Mouse (Mus musculus) intestine, postnatal 0 days (tissue): Measurements from ENCODE around the gene Fsip1. TPM values are rescaled to one million over a fixed set of nuclear protein-coding genes. Genes with fewer than 3 reads are reported as not detected.

Experiments
- ATAC-seq: fragments of 200-750 bp; cut with Nextera tagmentation; 2 replicates; pipeline ENCODE4 v1.8.0; 2017; ENCODE audit warnings: mild to moderate bottlenecking, moderate TSS enrichment, moderate library complexity
- H3K27ac ChIP-seq: fragments of 300-500 bp; sonication (generic); 2 replicates; pipeline ENCODE4 v1.5.1; 2014; ENCODE audit warnings: mild to moderate bottlenecking, low read depth, low read length, moderate library complexity
- H3K27me3 ChIP-seq: fragments of 300-500 bp; sonication (generic); replicated peaks from 2 replicates; pipeline ENCODE4 v1.6.1; 2014; ENCODE audit warnings: low read length, mixed read lengths; ENCODE audit not compliant: control insufficient read depth, insufficient read depth
- H3K36me3 ChIP-seq: fragments of 300-500 bp; sonication (generic); 2 replicates; pipeline ENCODE4 v1.6.1; 2014; ENCODE audit warnings: mild to moderate bottlenecking, moderate library complexity; ENCODE audit not compliant: control insufficient read depth, insufficient read depth
- H3K4me1 ChIP-seq: fragments of 300-500 bp; sonication (generic); replicated peaks from 2 replicates; pipeline ENCODE4 v1.6.1; 2014; ENCODE audit warnings: antibody characterized with exemption, low read length, mixed read lengths; ENCODE audit not compliant: control insufficient read depth, insufficient read depth
- H3K4me2 ChIP-seq: fragments of 300-500 bp; sonication (generic); replicated peaks from 2 replicates; pipeline ENCODE4 v1.6.1; 2014; ENCODE audit warnings: low read depth, mild to moderate bottlenecking, moderate library complexity
- H3K4me3 ChIP-seq: fragments of 300-500 bp; sonication (generic); 2 replicates; pipeline ENCODE4 v1.5.1; 2014; ENCODE audit warnings: low read depth, low read length
- H3K9ac ChIP-seq: fragments of 300-500 bp; sonication (generic); 2 replicates; pipeline ENCODE4 v1.6.1; 2014; ENCODE audit warnings: mild to moderate bottlenecking, low read depth, low read length
- H3K9me3 ChIP-seq: fragments of 300-500 bp; sonication (generic); 2 replicates; pipeline ENCODE4 v1.6.1; 2016; ENCODE audit warnings: mixed run types; ENCODE audit not compliant: control insufficient read depth
- CTCF ChIP-seq: sonication (generic); IDR thresholded peaks from 2 replicates; pipeline ENCODE4 v1.5.1; 2016; ENCODE audit warnings: low read depth, mild to moderate bottlenecking, control low read depth, antibody characterized with exemption, moderate library complexity
- WGBS: fragments of 180-500 bp; shearing (Covaris S2); extraction: QIAGEN DNeasy Blood & Tissue Kit; methylation state at CpG from one replicate; pipeline ENCODE4 v1.1.7; 2014; 5-methylcytosine and 5-hydroxymethylcytosine counted together
- polyA plus RNA-seq: library from polyadenylated mRNA; unstranded; fragments of >200 nt; fragmentation: Nextera tagmentation; extraction: Ambion mirVana; gene quantifications from 2 replicates; pipeline ENCODE4 v1.2.1, GENCODE M21; 2015

The Fsip1 gene
- 0.13 and 0.31 TPM in 2 replicates for polyA plus RNA-seq

GRCm38 (mm10) chr2:118256621-118257053, at the start of gene Fsip1:
Gene Fsip1, minus strand, starts transcription at chr2:118256966.
- H3K27me3 ChIP-seq: 0 out of 2 replicates have a peak, but pooled peaks cover 4% of the 10 kb centered on the region
- peak within 1 kb of the TSS; percentile 71 for H3K4me2 ChIP-seq
- no peak within 1 kb of the TSS for H3K9ac ChIP-seq
- ATAC-seq: peak; percentile 99
- under 1% methylated on average over 25 of the region's 25 CpGs for WGBS
- no peaks in the 10 kb centered on the region for H3K9me3 ChIP-seq
- H3K4me1 ChIP-seq: no peaks in the 10 kb centered on the region
- H3K27ac ChIP-seq: no peak within 1 kb of the TSS
- no peak for TF ChIP-seq CTCF
- H3K4me3 ChIP-seq: peak within 1 kb of the TSS; percentile 42
- no peaks in the 10 kb centered on the region for H3K36me3 ChIP-seq

- no peak for ATAC-seq
- Histone ChIP-seq H3K36me3 (no peaks in the 10 kb centered on the region), H3K4me2 (no peak overlapping the region), H3K27me3 (no peaks in the 10 kb centered on the region), H3K27ac (no peak overlapping the region), H3K4me3 (no peak overlapping the region), H3K9ac (no peak overlapping the region), H3K4me1 (no peaks in the 10 kb centered on the region), H3K9me3 (no peaks in the 10 kb centered on the region)
- WGBS: 11% methylated on average over 3 of the region's 3 CpGs
- no peak for TF ChIP-seq CTCF
Measured at GRCm38 (mm10) chr2:118306522-118306895, 49.7 kb upstream of the Fsip1 start.

GRCm38 (mm10) chr2:118305827-118306521, 49.2 kb upstream of the Fsip1 start:
- no peak for ATAC-seq
- no peaks in the 10 kb centered on the region for H3K36me3 ChIP-seq
- no peak overlapping the region for H3K4me3 ChIP-seq
- no peak for TF ChIP-seq CTCF
- no peaks in the 10 kb centered on the region for H3K27me3 ChIP-seq
- no peak overlapping the region for H3K27ac ChIP-seq
- no peak overlapping the region for H3K9ac ChIP-seq
- no peaks in the 10 kb centered on the region for H3K4me1 ChIP-seq
- H3K4me2 ChIP-seq: no peak overlapping the region
- no peaks in the 10 kb centered on the region for H3K9me3 ChIP-seq
- 48% methylated on average over 7 of the region's 7 CpGs for WGBS

- Histone ChIP-seq H3K9ac (no peak overlapping the region), H3K27ac (no peak overlapping the region), H3K4me3 (no peak overlapping the region), H3K9me3 (no peaks in the 10 kb centered on the region), H3K4me1 (no peaks in the 10 kb centered on the region), H3K4me2 (no peak overlapping the region), H3K36me3 (no peaks in the 10 kb centered on the region), H3K27me3 (no peaks in the 10 kb centered on the region)
- no peak for ATAC-seq
- TF ChIP-seq CTCF: no peak
- WGBS: 53% methylated on average over 4 of the region's 4 CpGs
Measured at GRCm38 (mm10) chr2:118303456-118303855, 46.7 kb upstream of the Fsip1 start.

GRCm38 (mm10) chr2:118301656-118302055, 44.9 kb upstream of the Fsip1 start:
- no peak overlapping the region for H3K9ac ChIP-seq
- H3K36me3 ChIP-seq: no peaks in the 10 kb centered on the region
- ATAC-seq: no peak
- H3K4me2 ChIP-seq: no peak overlapping the region
- no peaks in the 10 kb centered on the region for H3K4me1 ChIP-seq
- H3K27me3 ChIP-seq: no peaks in the 10 kb centered on the region
- no peak overlapping the region for H3K27ac ChIP-seq
- no peak overlapping the region for H3K4me3 ChIP-seq
- TF ChIP-seq CTCF: no peak
- H3K9me3 ChIP-seq: no peaks in the 10 kb centered on the region
- 89% methylated on average over 2 of the region's 2 CpGs for WGBS

- no peak for ATAC-seq
- Histone ChIP-seq H3K27me3 (no peaks in the 10 kb centered on the region), H3K9ac (no peak overlapping the region), H3K4me1 (no peaks in the 10 kb centered on the region), H3K36me3 (no peaks in the 10 kb centered on the region), H3K4me3 (no peak overlapping the region), H3K27ac (no peak overlapping the region), H3K9me3 (no peaks in the 10 kb centered on the region), H3K4me2 (no peak overlapping the region)
- TF ChIP-seq CTCF: no peak
- 85% methylated on average over 8 of the region's 8 CpGs for WGBS
Measured at GRCm38 (mm10) chr2:118301041-118301545, 44.3 kb upstream of the Fsip1 start.
